Mouse (Mus musculus) heart, postnatal 0 days (tissue): ENCODE measurements around the gene Bcan.

Source experiments
- CTCF ChIP-seq: IDR thresholded peaks from 2 replicates; pipeline ENCODE4 v1.5.1; 2016; ENCODE audit warnings: antibody characterized with exemption, control low read depth, low read depth
- EP300 ChIP-seq: IDR thresholded peaks from 2 replicates; pipeline ENCODE4 v1.6.1; 2016; ENCODE audit warnings: antibody characterized with exemption, low read depth

DNA sequence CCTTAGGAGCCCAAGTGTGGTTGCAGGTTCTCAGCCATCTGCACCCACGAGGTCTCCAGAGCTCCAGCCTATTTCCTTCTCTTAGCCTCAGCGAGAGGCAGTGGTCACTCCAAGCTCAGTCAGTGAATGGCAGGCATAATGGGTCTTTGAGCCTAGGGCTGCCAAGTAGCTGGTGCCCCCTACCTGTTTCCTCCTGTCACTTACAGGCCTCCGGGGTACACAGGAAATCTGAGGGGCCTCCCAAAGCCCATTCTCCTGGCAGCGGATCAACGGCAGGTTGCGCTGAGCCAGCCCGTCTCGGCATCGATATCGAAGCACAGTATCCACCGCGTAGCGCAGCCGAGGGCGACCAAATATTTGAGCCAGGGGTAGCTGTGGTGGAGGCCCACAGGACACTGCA lies 12.0 kb downstream of the Bcan start:
- TF ChIP-seq EP300 (no peak), CTCF (no peak)
